Mouse (Mus musculus): ENCODE measurements around the gene Nab2.

- TF ChIP-seq CTCF (IDR thresholded peaks at IDR 0.05; ENCODE audit: low read depth) (peak; percentile 56), EP300 (IDR thresholded peaks at IDR 0.05; ENCODE audit: low read depth) (no peak)
Measured at GRCm38 (mm10) chr10:127662666-127663253, 5.6 kb downstream of the Nab2 start.

Data from liver, embryonic 14.5 days (tissue).